Mouse (Mus musculus) intestine, postnatal 0 days (tissue): ENCODE results near the gene Rprd2. TPM values are rescaled to one million over a fixed set of nuclear protein-coding genes. Genes with fewer than 3 reads are reported as not detected.

Experiments used
- ATAC-seq: fragments of 200-750 bp; cut with Nextera tagmentation; 2 replicates; pipeline ENCODE4 v1.8.0; 2017; ENCODE audit warnings: mild to moderate bottlenecking, moderate TSS enrichment, moderate library complexity
- H3K27ac ChIP-seq: fragments of 300-500 bp; sonication (generic); 2 replicates; pipeline ENCODE4 v1.5.1; 2014; ENCODE audit warnings: mild to moderate bottlenecking, low read depth, low read length, moderate library complexity
- H3K27me3 ChIP-seq: fragments of 300-500 bp; sonication (generic); replicated peaks from 2 replicates; pipeline ENCODE4 v1.6.1; 2014; ENCODE audit warnings: low read length, mixed read lengths; ENCODE audit not compliant: control insufficient read depth, insufficient read depth
- H3K36me3 ChIP-seq: fragments of 300-500 bp; sonication (generic); 2 replicates; pipeline ENCODE4 v1.6.1; 2014; ENCODE audit warnings: mild to moderate bottlenecking, moderate library complexity; ENCODE audit not compliant: control insufficient read depth, insufficient read depth
- H3K4me1 ChIP-seq: fragments of 300-500 bp; sonication (generic); replicated peaks from 2 replicates; pipeline ENCODE4 v1.6.1; 2014; ENCODE audit warnings: antibody characterized with exemption, low read length, mixed read lengths; ENCODE audit not compliant: control insufficient read depth, insufficient read depth
- H3K4me2 ChIP-seq: fragments of 300-500 bp; sonication (generic); replicated peaks from 2 replicates; pipeline ENCODE4 v1.6.1; 2014; ENCODE audit warnings: low read depth, mild to moderate bottlenecking, moderate library complexity
- H3K4me3 ChIP-seq: fragments of 300-500 bp; sonication (generic); 2 replicates; pipeline ENCODE4 v1.5.1; 2014; ENCODE audit warnings: low read depth, low read length
- H3K9ac ChIP-seq: fragments of 300-500 bp; sonication (generic); 2 replicates; pipeline ENCODE4 v1.6.1; 2014; ENCODE audit warnings: mild to moderate bottlenecking, low read depth, low read length
- H3K9me3 ChIP-seq: fragments of 300-500 bp; sonication (generic); 2 replicates; pipeline ENCODE4 v1.6.1; 2016; ENCODE audit warnings: mixed run types; ENCODE audit not compliant: control insufficient read depth
- CTCF ChIP-seq: sonication (generic); IDR thresholded peaks from 2 replicates; pipeline ENCODE4 v1.5.1; 2016; ENCODE audit warnings: low read depth, mild to moderate bottlenecking, control low read depth, antibody characterized with exemption, moderate library complexity
- WGBS: fragments of 180-500 bp; shearing (Covaris S2); extraction: QIAGEN DNeasy Blood & Tissue Kit; methylation state at CpG from one replicate; pipeline ENCODE4 v1.1.7; 2014; 5-methylcytosine and 5-hydroxymethylcytosine counted together
- microRNA-seq: library from miRNA; unstranded; fragments of <30 nt; microRNA quantifications from one replicate; pipeline ENCODE4, GENCODE M21; 2016
- polyA plus RNA-seq: library from polyadenylated mRNA; unstranded; fragments of >200 nt; fragmentation: Nextera tagmentation; extraction: Ambion mirVana; gene quantifications from 2 replicates; pipeline ENCODE4 v1.2.1, GENCODE M21; 2015

Rprd2 gene
- polyA plus RNA-seq, 1 experiment from 2014 or later, result 12.4 TPM

- ATAC-seq, result no peak
- Histone ChIP-seq H3K36me3 (no peaks in the 10 kb centered on the region), H3K9me3 (no peaks in the 10 kb centered on the region), H3K4me2 (no peak overlapping the region), H3K9ac (no peak overlapping the region), H3K4me3 (no peak overlapping the region), H3K27ac (no peak overlapping the region), H3K4me1 (no peaks in the 10 kb centered on the region), H3K27me3 (no peaks in the 10 kb centered on the region)
- WGBS, result 76% methylated on average over 2 of the region's 2 CpGs
- TF ChIP-seq CTCF, result no peak
These were observed 89.8 kb downstream of the Rprd2 start for GRCm38 (mm10) chr3:95728906-95729305.

DNA sequence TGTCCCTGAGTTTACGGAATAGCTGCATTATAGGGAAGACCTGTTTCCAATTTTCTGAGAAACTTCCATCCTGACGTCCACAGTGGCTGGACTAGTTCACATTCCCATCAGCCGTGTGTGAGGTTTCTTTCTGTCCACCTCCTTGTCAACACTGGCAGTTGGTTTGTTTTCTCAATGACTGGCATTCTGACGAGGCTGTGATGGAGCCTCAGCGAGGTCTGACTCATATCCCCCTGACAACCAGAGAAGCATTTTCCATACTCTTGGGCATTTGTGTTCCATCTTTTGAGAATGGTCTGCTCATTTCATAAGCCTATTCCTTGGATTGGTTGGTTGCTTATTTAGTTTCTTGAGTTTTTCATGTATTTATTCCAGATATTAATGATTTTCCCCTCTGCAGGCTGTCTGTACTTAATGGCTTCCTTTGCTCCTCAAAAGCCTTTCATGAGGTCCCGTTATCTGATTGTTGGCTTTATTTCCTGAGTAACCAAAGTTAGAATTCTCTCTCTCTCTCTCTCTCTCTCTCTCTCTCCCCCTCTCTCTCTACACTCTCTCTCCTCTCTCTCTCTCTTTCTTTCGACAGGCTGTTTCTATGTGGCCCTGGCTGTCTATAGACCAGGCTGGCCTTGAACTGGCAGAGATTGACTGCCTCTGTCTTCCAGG is 91.8 kb downstream of the Rprd2 start:
- no peak overlapping the region for H3K27ac ChIP-seq
- no peaks in the 10 kb centered on the region for H3K9me3 ChIP-seq
- WGBS, result 60% methylated on average over 7 of the region's 7 CpGs
- no peak for TF ChIP-seq CTCF
- H3K36me3 ChIP-seq, result no peaks in the 10 kb centered on the region
- H3K4me3 ChIP-seq, result no peak overlapping the region
- H3K9ac ChIP-seq, result no peak overlapping the region
- H3K27me3 ChIP-seq, result no peaks in the 10 kb centered on the region
- no peaks in the 10 kb centered on the region for H3K4me1 ChIP-seq
- H3K4me2 ChIP-seq, result no peak overlapping the region
- ATAC-seq, result no peak

DNA sequence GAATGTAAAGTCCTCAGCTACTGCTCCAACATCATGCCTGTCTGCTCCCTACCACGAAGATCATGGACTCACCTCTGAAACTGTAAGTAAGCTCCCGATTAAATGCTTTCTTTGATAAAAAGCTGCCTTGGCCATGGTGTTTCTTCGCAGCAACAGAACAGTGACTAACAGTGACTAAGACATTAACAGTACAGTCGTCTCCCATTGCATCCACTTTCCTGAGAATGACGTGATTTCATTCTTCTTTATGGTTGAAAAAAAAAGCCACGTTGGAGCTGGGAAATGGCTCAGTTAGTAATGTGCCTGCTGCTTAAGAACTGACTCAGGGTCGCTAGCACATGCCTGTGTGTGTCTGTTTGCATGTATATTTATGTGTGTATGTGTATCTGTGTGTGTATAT is 92.8 kb downstream of the Rprd2 start:
- TF ChIP-seq CTCF, result no peak
- no peaks in the 10 kb centered on the region for H3K9me3 ChIP-seq
- H3K27ac ChIP-seq, result no peak overlapping the region
- H3K36me3 ChIP-seq, result no peaks in the 10 kb centered on the region
- no peak overlapping the region for H3K9ac ChIP-seq
- no peaks in the 10 kb centered on the region for H3K27me3 ChIP-seq
- no peak overlapping the region for H3K4me3 ChIP-seq
- no peaks in the 10 kb centered on the region for H3K4me1 ChIP-seq
- no peak for ATAC-seq
- no peak overlapping the region for H3K4me2 ChIP-seq
- 82% methylated on average over 7 of the region's 7 CpGs for whole genome bisulfite sequencing

GRCm38 (mm10) chr3:95722386-95722785 is 96.3 kb downstream of the Rprd2 start:
- Histone ChIP-seq H3K4me3 (no peak overlapping the region), H3K27ac (no peak overlapping the region), H3K9ac (no peak overlapping the region), H3K27me3 (no peaks in the 10 kb centered on the region), H3K4me2 (no peak overlapping the region), H3K4me1 (no peaks in the 10 kb centered on the region), H3K9me3 (no peaks in the 10 kb centered on the region), H3K36me3 (no peaks in the 10 kb centered on the region)
- ATAC-seq, result no peak
- no peak for TF ChIP-seq CTCF
- 79% methylated on average over 3 of the region's 3 CpGs for WGBS

DNA sequence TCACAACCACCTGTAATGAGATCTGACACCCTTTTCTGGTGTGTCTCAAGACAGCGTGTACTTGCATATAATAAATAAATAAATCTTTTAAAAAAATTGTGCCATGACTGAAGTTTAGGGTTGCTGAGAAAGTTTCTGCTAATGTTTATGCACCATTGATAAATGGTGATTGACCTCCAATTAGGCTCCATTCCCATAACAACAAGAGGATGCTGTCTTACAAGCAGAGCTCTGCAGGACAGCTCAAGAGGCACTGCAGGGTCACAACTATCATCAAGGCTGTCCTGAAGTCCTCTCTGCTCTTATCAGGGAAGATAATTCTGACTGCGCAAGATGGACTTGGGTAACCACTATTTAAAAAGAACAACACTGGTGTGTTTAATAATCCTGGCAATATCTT is 100.5 kb downstream of the Rprd2 start:
- no peak for TF ChIP-seq CTCF
- H3K27me3 ChIP-seq, result no peaks in the 10 kb centered on the region
- H3K4me1 ChIP-seq, result no peaks in the 10 kb centered on the region
- no peak overlapping the region for H3K4me3 ChIP-seq
- no peak overlapping the region for H3K4me2 ChIP-seq
- no peak for ATAC-seq
- 53% methylated on average over 2 of the region's 2 CpGs for WGBS
- H3K9ac ChIP-seq, result no peak overlapping the region
- H3K27ac ChIP-seq, result no peak overlapping the region
- H3K9me3 ChIP-seq, result 0 out of 2 replicates have a peak, but pooled peaks cover 3% of the 10 kb centered on the region
- no peaks in the 10 kb centered on the region for H3K36me3 ChIP-seq

DNA sequence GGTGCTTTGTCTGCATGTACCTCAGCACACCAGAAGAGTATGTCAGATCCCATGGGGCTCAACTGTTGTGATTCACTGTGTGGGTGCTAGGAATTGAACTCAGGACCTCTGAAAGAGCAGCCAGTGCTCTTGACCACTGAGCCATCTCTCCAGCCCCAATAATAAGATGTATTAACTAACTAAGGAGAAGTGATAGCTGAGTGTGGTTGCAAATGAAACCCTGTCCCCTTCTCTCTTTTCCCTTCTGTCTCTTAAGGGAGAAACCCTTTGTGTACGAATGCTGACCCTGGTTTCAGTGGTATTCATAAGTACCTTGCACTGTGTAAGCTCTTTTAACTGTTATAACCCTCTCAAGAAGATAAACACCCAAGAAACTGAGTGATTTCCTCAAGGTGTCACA is 102.6 kb downstream of the Rprd2 start:
- ATAC-seq, result no peak
- H3K4me1 ChIP-seq, result no peaks in the 10 kb centered on the region
- no peaks in the 10 kb centered on the region for H3K36me3 ChIP-seq

More for the DNA sequence above, 102.6 kb downstream of the Rprd2 start:
- H3K27ac ChIP-seq, result no peak overlapping the region
- H3K27me3 ChIP-seq, result no peaks in the 10 kb centered on the region
- 0 out of 2 replicates have a peak, but pooled peaks cover 6% of the 10 kb centered on the region for H3K9me3 ChIP-seq
- 90% methylated on average over 1 of the region's 1 CpGs for WGBS
- no peak for TF ChIP-seq CTCF
- no peak overlapping the region for H3K4me3 ChIP-seq
- H3K9ac ChIP-seq, result no peak overlapping the region
- no peak overlapping the region for H3K4me2 ChIP-seq

Small RNAs within 50 kb of the gene (microRNA-seq; reads per million reads assigned to microRNA genes)
- not detected for gene Mir7014

Other genes with a start within 250 kb of the Rprd2 start
- 26.9 and 27.6 TPM in 2 replicates for gene Golph3l, start 229.9 kb downstream of the Rprd2 start, polyA plus RNA-seq
- gene Ensa, start 193.9 kb downstream of the Rprd2 start, polyA plus RNA-seq, result 44.0 and 48.2 TPM in 2 replicates
- 52.4 and 53.3 TPM in 2 replicates for gene Mcl1, start 160.1 kb downstream of the Rprd2 start, polyA plus RNA-seq
- 3.2 and 3.8 TPM in 2 replicates for gene Adamtsl4, start 130.9 kb downstream of the Rprd2 start, polyA plus RNA-seq
- 35.8 and 39.1 TPM in 2 replicates for gene Ecm1, start 79.3 kb downstream of the Rprd2 start, polyA plus RNA-seq
- gene Tars2, start 58.7 kb downstream of the Rprd2 start, polyA plus RNA-seq, result 14.9 TPM in 2 replicates
- 14.9 and 16.5 TPM in 2 replicates for gene Prpf3, start 37.0 kb upstream of the Rprd2 start, polyA plus RNA-seq
- gene Mrps21, start 52.7 kb upstream of the Rprd2 start, polyA plus RNA-seq, result 353 and 369 TPM in 2 replicates
- gene Ciart, start 63.4 kb upstream of the Rprd2 start, polyA plus RNA-seq, result 1.3 and 2.1 TPM in 2 replicates
- 10.9 and 11.9 TPM in 2 replicates for gene BC028528, start 73.1 kb upstream of the Rprd2 start, polyA plus RNA-seq
- gene Aph1a, start 75.1 kb upstream of the Rprd2 start, polyA plus RNA-seq, result 42.2 and 52.4 TPM in 2 replicates
- gene Car14, start 85.8 kb upstream of the Rprd2 start, polyA plus RNA-seq, result 0.90 TPM in 2 replicates
- 71.7 and 75.1 TPM in 2 replicates for gene Anp32e, start 110.4 kb upstream of the Rprd2 start, polyA plus RNA-seq
- 18.9 and 23.8 TPM in 2 replicates for gene Plekho1, start 177.1 kb upstream of the Rprd2 start, polyA plus RNA-seq
- gene Vps45, start 239.6 kb upstream of the Rprd2 start, polyA plus RNA-seq, result 22.5 and 27.1 TPM in 2 replicates